Mouse (Mus musculus): ENCODE measurements around the gene Ncaph2. TPM values are rescaled to one million over a fixed set of nuclear protein-coding genes. Genes with fewer than 3 reads are reported as not detected.

The Ncaph2 gene
- polyA plus RNA-seq, 1 experiment, result 185 TPM

GRCm38 (mm10) chr15:89384617-89385016, 29.1 kb downstream of the Ncaph2 start, which contains the start of gene Klhdc7b:
Gene Klhdc7b (plus strand): TSS chr15:89384917.
- no peaks in the 10 kb centered on the region for H3K79me2 ChIP-seq (ENCODE audit: control insufficient read depth, insufficient read depth)
- TF ChIP-seq FOSL1 (IDR thresholded peaks at IDR 0.05; ENCODE audit: insufficient read depth, low read length, poor library complexity, severe bottlenecking) (no peak), CTCF (IDR thresholded peaks at IDR 0.05; ENCODE audit: control insufficient read depth, insufficient read depth, insufficient read length) (no peak), USF1 (IDR thresholded peaks at IDR 0.05; ENCODE audit: low read depth) (no peak), CEBPB (IDR thresholded peaks at IDR 0.05; ENCODE audit: low read depth) (no peak), MAX (IDR thresholded peaks at IDR 0.05) (no peak), MYOD1 (IDR thresholded peaks at IDR 0.05; ENCODE audit: control insufficient read depth, insufficient read length, low read depth) (no peak), MYOG (IDR thresholded peaks at IDR 0.05; ENCODE audit: control insufficient read depth, extremely low read depth, insufficient read length) (no peak)
- no peaks in the 10 kb centered on the region for H3K36me3 ChIP-seq (ENCODE audit: control insufficient read depth, insufficient read depth)
- peaks cover 73% of the 10 kb centered on the region for H3K27me3 ChIP-seq (ENCODE audit: control insufficient read depth, insufficient read depth, insufficient read length)
- H3ac ChIP-seq (ENCODE audit: control insufficient read depth, insufficient read length, low read depth), result no peak within 1 kb of the TSS
- H3K4me3 ChIP-seq (ENCODE audit: insufficient read depth, poor library complexity, severe bottlenecking), result no peak within 1 kb of the TSS
- no peaks in the 10 kb centered on the region for H3K79me3 ChIP-seq (ENCODE audit: low read depth)

- H3K4me3 ChIP-seq (ENCODE audit: insufficient read depth, poor library complexity, severe bottlenecking), result no peak overlapping the region
Observed at GRCm38 (mm10) chr15:89387127-89387526, 31.6 kb downstream of the Ncaph2 start.

DNA sequence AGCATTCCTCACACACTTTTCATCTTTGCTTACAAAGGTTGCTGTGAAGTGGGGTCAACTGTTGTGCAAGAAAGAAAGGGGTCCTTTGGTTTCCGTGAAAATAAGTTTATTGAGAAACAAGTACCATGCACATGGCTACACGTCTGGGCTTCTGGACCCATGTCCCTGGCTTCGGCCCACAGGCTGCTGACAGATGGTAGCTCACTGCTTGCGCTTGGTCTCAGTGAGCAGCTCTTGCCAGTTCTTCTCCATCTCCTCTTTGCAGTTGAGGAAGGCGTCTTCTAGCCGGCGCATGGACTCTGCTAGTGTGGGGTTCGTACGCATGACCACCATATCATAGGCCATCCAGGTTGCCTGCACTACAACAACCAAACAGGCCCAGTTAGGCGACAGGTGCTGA, 34.6 kb downstream of the Ncaph2 start:
- Histone ChIP-seq H3K79me3 (ENCODE audit: low read depth) (no peaks in the 10 kb centered on the region), H3K79me2 (ENCODE audit: control insufficient read depth, insufficient read depth) (no peaks in the 10 kb centered on the region), H3K36me3 (ENCODE audit: control insufficient read depth, insufficient read depth) (no peaks in the 10 kb centered on the region), H3ac (ENCODE audit: control insufficient read depth, insufficient read length, low read depth) (no peak overlapping the region), H3K27me3 (ENCODE audit: control insufficient read depth, insufficient read depth, insufficient read length) (peaks cover 75% of the 10 kb centered on the region), H3K4me3 (ENCODE audit: insufficient read depth, poor library complexity, severe bottlenecking) (no peak overlapping the region)
- TF ChIP-seq USF1 (IDR thresholded peaks at IDR 0.05; ENCODE audit: low read depth) (no peak), CTCF (IDR thresholded peaks at IDR 0.05; ENCODE audit: control insufficient read depth, insufficient read depth, insufficient read length) (no peak), MAX (IDR thresholded peaks at IDR 0.05) (no peak), MYOG (IDR thresholded peaks at IDR 0.05; ENCODE audit: control insufficient read depth, extremely low read depth, insufficient read length) (no peak), MYOD1 (IDR thresholded peaks at IDR 0.05; ENCODE audit: control insufficient read depth, insufficient read length, low read depth) (no peak), CEBPB (IDR thresholded peaks at IDR 0.05; ENCODE audit: low read depth) (no peak), FOSL1 (IDR thresholded peaks at IDR 0.05; ENCODE audit: insufficient read depth, low read length, poor library complexity, severe bottlenecking) (no peak)

More at GRCm38 (mm10) chr15:89387127-89387526, 31.6 kb downstream of the Ncaph2 start:
- H3K27me3 ChIP-seq (ENCODE audit: control insufficient read depth, insufficient read depth, insufficient read length), result peaks cover 94% of the 10 kb centered on the region
- no peaks in the 10 kb centered on the region for H3K36me3 ChIP-seq (ENCODE audit: control insufficient read depth, insufficient read depth)
- H3ac ChIP-seq (ENCODE audit: control insufficient read depth, insufficient read length, low read depth), result no peak overlapping the region
- TF ChIP-seq MAX (IDR thresholded peaks at IDR 0.05) (no peak), MYOG (IDR thresholded peaks at IDR 0.05; ENCODE audit: control insufficient read depth, extremely low read depth, insufficient read length) (no peak), MYOD1 (IDR thresholded peaks at IDR 0.05; ENCODE audit: control insufficient read depth, insufficient read length, low read depth) (no peak), FOSL1 (IDR thresholded peaks at IDR 0.05; ENCODE audit: insufficient read depth, low read length, poor library complexity, severe bottlenecking) (no peak), CTCF (IDR thresholded peaks at IDR 0.05; ENCODE audit: control insufficient read depth, insufficient read depth, insufficient read length) (no peak), CEBPB (IDR thresholded peaks at IDR 0.05; ENCODE audit: low read depth) (no peak), USF1 (IDR thresholded peaks at IDR 0.05; ENCODE audit: low read depth) (no peak)
- H3K79me3 ChIP-seq (ENCODE audit: low read depth), result no peaks in the 10 kb centered on the region
- no peaks in the 10 kb centered on the region for H3K79me2 ChIP-seq (ENCODE audit: control insufficient read depth, insufficient read depth)

DNA sequence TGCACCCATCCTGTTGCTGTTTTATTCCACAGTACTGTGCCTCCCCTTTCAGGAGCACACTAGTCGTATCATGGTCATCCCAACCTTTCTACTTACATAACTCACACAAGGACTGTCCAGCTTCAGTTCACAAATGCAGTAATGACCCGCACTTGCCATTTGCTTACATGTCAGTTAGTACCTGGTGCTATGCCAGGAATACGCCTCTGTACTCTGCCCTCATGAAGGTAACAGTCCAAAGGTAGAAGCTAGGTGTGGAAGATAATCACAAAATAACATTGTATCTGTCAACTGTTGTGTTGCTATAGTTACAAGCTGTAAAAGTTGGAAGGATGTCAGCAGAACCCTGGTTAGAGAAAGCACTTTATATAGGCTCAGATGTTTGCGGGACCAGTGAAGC, 41.4 kb downstream of the Ncaph2 start:
- Histone ChIP-seq H3K36me3 (ENCODE audit: control insufficient read depth, insufficient read depth) (no peaks in the 10 kb centered on the region), H3K4me3 (ENCODE audit: insufficient read depth, poor library complexity, severe bottlenecking) (no peak overlapping the region), H3K27me3 (ENCODE audit: control insufficient read depth, insufficient read depth, insufficient read length) (peaks cover 39% of the 10 kb centered on the region), H3ac (ENCODE audit: control insufficient read depth, insufficient read length, low read depth) (no peak overlapping the region), H3K79me2 (ENCODE audit: control insufficient read depth, insufficient read depth) (no peaks in the 10 kb centered on the region), H3K79me3 (ENCODE audit: low read depth) (no peaks in the 10 kb centered on the region)
- TF ChIP-seq CTCF (IDR thresholded peaks at IDR 0.05; ENCODE audit: control insufficient read depth, insufficient read depth, insufficient read length), result no peak
- TF ChIP-seq CEBPB (IDR thresholded peaks at IDR 0.05; ENCODE audit: low read depth), result no peak
- no peak for TF ChIP-seq USF1 (IDR thresholded peaks at IDR 0.05; ENCODE audit: low read depth)
- no peak for TF ChIP-seq MAX (IDR thresholded peaks at IDR 0.05)
- no peak for TF ChIP-seq MYOG (IDR thresholded peaks at IDR 0.05; ENCODE audit: control insufficient read depth, extremely low read depth, insufficient read length)
- no peak for TF ChIP-seq FOSL1 (IDR thresholded peaks at IDR 0.05; ENCODE audit: insufficient read depth, low read length, poor library complexity, severe bottlenecking)
- TF ChIP-seq MYOD1 (IDR thresholded peaks at IDR 0.05; ENCODE audit: control insufficient read depth, insufficient read length, low read depth), result no peak

DNA sequence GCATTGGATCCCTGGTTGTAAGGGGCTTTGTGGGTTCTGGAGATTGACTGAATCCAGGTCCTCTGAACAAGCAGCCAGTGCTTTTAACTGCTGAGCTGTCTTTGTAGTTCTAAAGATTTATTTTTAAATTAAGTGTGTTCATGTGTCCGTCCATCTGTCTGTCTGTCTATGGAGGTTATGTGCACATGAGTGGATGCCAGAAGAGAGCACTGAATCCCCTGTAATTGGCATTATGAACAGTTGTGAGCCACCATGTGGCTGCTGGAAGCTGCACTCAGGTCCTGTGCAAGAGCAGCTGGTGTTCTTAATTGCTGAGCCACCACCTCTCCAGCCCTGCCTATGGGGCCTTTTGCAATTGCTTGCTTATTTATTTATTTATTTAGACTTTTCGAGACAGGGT, 42.6 kb downstream of the Ncaph2 start:
- Histone ChIP-seq H3K79me3 (ENCODE audit: low read depth) (no peaks in the 10 kb centered on the region), H3K27me3 (ENCODE audit: control insufficient read depth, insufficient read depth, insufficient read length) (peaks cover 31% of the 10 kb centered on the region), H3ac (ENCODE audit: control insufficient read depth, insufficient read length, low read depth) (no peak overlapping the region), H3K79me2 (ENCODE audit: control insufficient read depth, insufficient read depth) (no peaks in the 10 kb centered on the region), H3K36me3 (ENCODE audit: control insufficient read depth, insufficient read depth) (no peaks in the 10 kb centered on the region), H3K4me3 (ENCODE audit: insufficient read depth, poor library complexity, severe bottlenecking) (no peak overlapping the region)
- no peak for TF ChIP-seq MAX (IDR thresholded peaks at IDR 0.05)
- no peak for TF ChIP-seq CEBPB (IDR thresholded peaks at IDR 0.05; ENCODE audit: low read depth)
- no peak for TF ChIP-seq USF1 (IDR thresholded peaks at IDR 0.05; ENCODE audit: low read depth)
- no peak for TF ChIP-seq FOSL1 (IDR thresholded peaks at IDR 0.05; ENCODE audit: insufficient read depth, low read length, poor library complexity, severe bottlenecking)
- no peak for TF ChIP-seq MYOD1 (IDR thresholded peaks at IDR 0.05; ENCODE audit: control insufficient read depth, insufficient read length, low read depth)
- TF ChIP-seq MYOG (IDR thresholded peaks at IDR 0.05; ENCODE audit: control insufficient read depth, extremely low read depth, insufficient read length), result no peak
- no peak for TF ChIP-seq CTCF (IDR thresholded peaks at IDR 0.05; ENCODE audit: control insufficient read depth, insufficient read depth, insufficient read length)

Measured in C2C12 (cell line).